Mouse (Mus musculus) ES-CJ7 (cell line): Measurements from ENCODE around the gene Gm10964.

ENCODE experiments used
- DNase-seq: peaks from one replicate; pipeline ENCODE4 v3.0.0; 2011; ENCODE audit warnings: low read depth, low spot score

Gene Gm10964

GRCm38 (mm10) chr3:103734696-103735519 lies 4.3 kb upstream of the Gm10964 start:
- DNase-seq: no peak

GRCm38 (mm10) chr3:103735776-103736600 lies 3.2 kb upstream of the Gm10964 start:
- no peak for DNase-seq

- no peak for DNase-seq
These were observed 2.0 kb upstream of the Gm10964 start for GRCm38 (mm10) chr3:103737061-103737754.

GRCm38 (mm10) chr3:103737778-103738571 lies 1.2 kb upstream of the Gm10964 start, which contains the start of gene Olfml3:
Gene Olfml3, minus strand, starts transcription at chr3:103738001.
- DNase-seq: peak; percentile 79

GRCm38 (mm10) chr3:103740342-103740741 lies 1.2 kb downstream of the Gm10964 start:
- DNase-seq: no peak

GRCm38 (mm10) chr3:103743208-103743607 lies 4.0 kb downstream of the Gm10964 start:
- no peak for DNase-seq

GRCm38 (mm10) chr3:103745001-103745770 lies 6.0 kb downstream of the Gm10964 start:
- DNase-seq: no peak

GRCm38 (mm10) chr3:103746711-103747110 lies 7.5 kb downstream of the Gm10964 start:
- DNase-seq: no peak

GRCm38 (mm10) chr3:103751558-103751957 lies 12.4 kb downstream of the Gm10964 start:
- no peak for DNase-seq

GRCm38 (mm10) chr3:103755351-103755750 lies 16.2 kb downstream of the Gm10964 start:
- DNase-seq: no peak

- DNase-seq: no peak
These were observed 17.8 kb downstream of the Gm10964 start for GRCm38 (mm10) chr3:103756920-103757319.

- DNase-seq: peak; percentile 60
These were observed 19.3 kb downstream of the Gm10964 start for GRCm38 (mm10) chr3:103758456-103758855.

- DNase-seq: no peak
These were observed 20.2 kb downstream of the Gm10964 start for GRCm38 (mm10) chr3:103759261-103759970.

GRCm38 (mm10) chr3:103766789-103767188 lies 27.6 kb downstream of the Gm10964 start:
- no peak for DNase-seq

GRCm38 (mm10) chr3:103771531-103772130 lies 32.5 kb downstream of the Gm10964 start:
- peak; percentile 81 for DNase-seq

GRCm38 (mm10) chr3:103772846-103773245 lies 33.7 kb downstream of the Gm10964 start:
- DNase-seq: no peak

GRCm38 (mm10) chr3:103773508-103773907 lies 34.3 kb downstream of the Gm10964 start:
- DNase-seq: no peak

GRCm38 (mm10) chr3:103774009-103774408 lies 34.8 kb downstream of the Gm10964 start:
- no peak for DNase-seq

- DNase-seq: no peak
These were observed 38.8 kb downstream of the Gm10964 start for GRCm38 (mm10) chr3:103777940-103778339.
